Mouse (Mus musculus): ENCODE results near the gene Mcrip2.

DNA sequence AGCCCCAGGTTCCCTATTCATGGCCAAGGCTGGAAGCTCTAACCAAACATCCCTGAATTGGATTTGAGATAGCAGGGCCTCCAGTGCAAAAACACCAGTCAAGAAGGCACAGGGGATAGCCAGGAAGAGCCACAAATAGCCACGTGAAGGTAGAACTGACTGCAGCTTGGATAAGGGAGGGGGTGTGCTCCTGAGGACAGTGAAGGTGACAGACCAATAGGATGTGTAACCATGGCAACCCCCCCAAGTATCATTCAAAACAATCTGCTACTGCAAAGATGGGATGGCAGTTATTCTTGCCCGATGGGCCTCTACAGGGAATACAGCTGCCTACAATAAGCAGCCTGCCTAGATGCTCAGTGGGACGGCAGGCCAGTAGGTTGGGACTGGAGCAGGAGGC lies 31.0 kb downstream of the Mcrip2 start:
- TF ChIP-seq EP300 (IDR thresholded peaks at IDR 0.05; ENCODE audit: low read depth): no peak
- no peak for TF ChIP-seq CTCF (IDR thresholded peaks at IDR 0.05; ENCODE audit: low read depth)

Data from heart, postnatal 0 days (tissue).